Mouse (Mus musculus) left cerebral cortex, postnatal 4 days (tissue): ENCODE measurements around the gene Sec24a. TPM values are rescaled to one million over a fixed set of nuclear protein-coding genes. Genes with fewer than 3 reads are reported as not detected.
"Not testable (repeated sequence)": the region's sequence is repeated elsewhere in the genome, so short reads cannot be mapped to it uniquely, and the experiment has no call there.

Experiments
- DNase-seq: peaks from one replicate; pipeline ENCODE4 v3.0.0-alpha.2; 2022
- intact Hi-C: fragments of 180-260 bp; cut with DNase I; formaldehyde crosslinking; loops from one replicate; pipeline ENCODE4 v1.15.1; 2025
- total RNA-seq, 2 experiments: library from RNA; stranded (reverse); gene quantifications; 2 replicates each; pipeline ENCODE4 v1.2.3; 2021

Gene Sec24a
- total RNA-seq, result 10 to 100 TPM; 28.6 to 32.2 TPM

DNA sequence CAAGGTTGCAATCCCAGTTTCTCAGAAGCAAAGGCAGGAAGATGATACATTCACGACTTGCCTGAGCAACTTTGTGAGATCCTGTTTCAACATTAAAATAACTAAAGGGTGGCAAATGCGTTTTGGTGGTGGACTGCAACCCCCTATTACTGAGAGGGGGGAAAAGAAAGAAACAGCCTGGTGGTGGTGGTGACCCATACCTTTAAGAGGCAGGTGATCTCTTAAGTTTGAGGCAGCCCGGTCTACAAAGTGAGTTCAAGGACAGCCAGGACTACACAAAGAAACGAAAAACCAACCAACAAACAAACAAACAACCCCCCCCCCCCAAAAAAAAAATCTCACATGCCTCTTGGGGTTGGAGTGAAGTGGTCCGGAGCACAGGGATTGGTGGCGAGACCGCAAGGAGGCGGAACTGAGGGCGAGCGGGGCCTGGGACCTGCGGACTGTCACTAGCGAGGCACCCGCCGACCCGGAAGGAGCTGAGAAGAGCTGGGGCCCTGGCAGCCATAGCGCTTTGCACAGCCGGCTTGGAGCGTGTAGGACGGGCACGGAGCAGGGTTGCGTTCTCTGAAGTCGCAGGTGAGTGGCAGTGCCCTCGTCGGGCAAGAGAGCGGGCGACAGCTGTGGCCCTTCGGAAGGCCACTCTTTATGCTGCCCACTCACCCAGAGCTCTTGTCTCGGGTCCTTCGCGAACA is at the start of gene Sec24a, which contains the start of gene Sar1b:
Gene Sec24a, minus strand, starts transcription at position 422 of the 695 bp plus-strand sequence.
Gene Sar1b, plus strand, starts transcription at position 475 of the 695 bp plus-strand sequence.
- intact Hi-C loops, result no loop called here
- peak; percentile 83 for DNase-seq

DNA sequence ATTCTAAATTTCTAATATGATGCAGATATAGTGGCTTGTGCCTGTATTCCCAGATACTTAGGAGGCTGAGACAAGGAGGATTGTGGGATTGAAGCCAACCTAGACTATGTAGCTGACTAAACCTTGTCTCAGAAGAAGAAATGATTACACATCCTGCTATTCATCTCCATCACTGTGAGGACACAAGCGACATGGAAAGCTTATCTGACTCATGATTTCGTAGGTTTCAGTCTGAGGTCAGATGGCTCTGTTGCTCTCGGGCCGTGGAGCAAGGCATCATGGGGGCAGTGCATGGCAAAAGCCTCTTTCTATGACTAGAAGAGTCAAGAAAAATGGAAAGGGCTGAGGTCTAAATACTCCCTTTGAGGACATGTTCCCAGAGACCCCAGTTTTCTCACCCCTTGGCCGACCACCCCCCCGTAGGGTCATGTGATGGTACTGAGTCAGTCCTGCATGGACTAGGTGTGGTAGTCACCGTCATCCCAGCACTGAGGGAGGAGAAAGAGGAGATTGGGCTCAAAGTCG is 48.6 kb upstream of the Sec24a start:
- DNase-seq, result no peak

DNA sequence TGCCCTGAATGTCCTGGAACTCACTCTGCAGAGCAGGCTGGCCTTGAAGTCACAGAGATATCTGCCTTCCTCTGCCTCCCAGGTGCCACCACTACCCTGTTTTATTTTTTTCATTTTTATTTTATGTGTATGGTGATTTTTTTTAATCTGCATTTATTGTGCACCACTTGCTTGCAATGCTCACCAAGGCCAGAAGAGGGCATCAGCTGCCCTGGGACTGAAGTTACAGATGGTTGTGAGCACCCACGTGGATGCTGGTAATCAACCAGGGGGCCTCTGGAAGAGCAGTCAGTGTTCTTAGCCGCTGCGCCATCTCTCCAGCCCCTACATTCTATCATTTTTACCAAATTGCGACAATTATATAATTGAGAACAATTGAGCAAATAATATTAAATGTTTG is 47.8 kb upstream of the Sec24a start:
- intact Hi-C loops, result no loop called here
- DNase-seq, result no peak

More for the DNA sequence above, 48.6 kb upstream of the Sec24a start:
- intact Hi-C loops, result no loop called here

DNA sequence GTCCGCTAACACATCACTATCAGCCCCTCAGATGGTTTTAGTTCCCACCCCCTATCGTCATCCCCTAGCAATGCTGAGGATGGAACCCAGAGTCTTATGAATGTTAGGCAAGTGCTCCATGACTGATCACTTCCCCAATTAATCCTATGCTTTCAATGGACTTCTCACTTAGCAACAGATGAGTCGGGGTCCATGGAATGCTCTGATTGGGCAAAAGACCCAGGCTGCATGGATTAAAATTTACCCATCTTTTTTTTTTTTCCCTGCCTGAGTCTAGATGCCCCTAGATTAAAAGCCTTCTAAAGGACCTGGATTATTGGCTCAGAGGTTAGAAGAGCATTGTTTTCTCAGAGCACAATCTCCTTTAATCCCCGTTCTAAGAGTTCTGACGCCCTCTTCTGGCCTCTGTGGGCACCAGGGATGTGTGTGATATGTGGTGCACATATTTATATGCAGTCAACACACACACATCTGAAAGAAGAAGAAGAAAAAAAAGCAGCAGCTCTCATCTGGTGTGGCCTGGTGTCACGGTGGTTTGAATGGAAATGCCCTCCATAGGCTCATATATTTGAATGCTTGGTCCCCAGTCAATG is 46.3 kb upstream of the Sec24a start:
- intact Hi-C loops, result no loop called here
- DNase-seq, result no peak

DNA sequence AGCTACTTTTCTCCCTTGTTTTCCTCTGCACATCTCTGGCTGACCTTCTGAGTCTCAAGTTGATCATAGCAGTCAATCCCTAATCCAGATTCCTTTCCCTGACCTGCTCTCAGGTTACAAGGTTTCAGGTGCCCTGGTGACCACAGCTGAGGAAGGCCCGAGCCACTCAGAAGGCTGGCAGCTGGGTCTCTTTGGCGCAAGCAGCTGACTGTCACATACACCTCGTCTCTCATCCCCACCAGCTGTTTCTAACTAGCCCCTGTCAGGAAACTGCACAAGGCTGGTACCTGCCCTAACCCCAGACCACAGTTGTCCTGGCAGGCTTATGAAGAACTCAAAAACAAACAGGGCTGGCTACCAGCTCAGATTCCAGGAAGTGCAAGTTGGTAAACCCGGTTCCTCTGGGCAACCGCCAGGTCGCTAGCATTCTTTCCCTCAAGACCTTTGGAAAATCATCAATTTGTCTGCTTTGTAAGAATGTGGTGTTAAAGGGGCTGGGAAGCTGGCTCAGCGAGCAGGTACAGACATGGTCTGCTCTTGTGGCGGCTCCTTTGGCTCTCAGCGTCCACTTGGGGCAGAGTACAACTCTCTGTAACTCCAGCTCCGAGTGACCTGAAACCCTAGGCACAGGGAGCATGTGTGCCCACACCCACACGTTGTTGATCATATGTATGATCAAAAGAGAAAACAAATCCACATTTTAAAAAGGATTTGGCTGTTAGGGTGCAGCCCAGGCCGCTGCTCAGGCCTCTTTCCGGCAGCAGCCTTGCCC is 43.9 kb upstream of the Sec24a start:
- intact Hi-C loops, result no loop called here
- no peak for DNase-seq

DNA sequence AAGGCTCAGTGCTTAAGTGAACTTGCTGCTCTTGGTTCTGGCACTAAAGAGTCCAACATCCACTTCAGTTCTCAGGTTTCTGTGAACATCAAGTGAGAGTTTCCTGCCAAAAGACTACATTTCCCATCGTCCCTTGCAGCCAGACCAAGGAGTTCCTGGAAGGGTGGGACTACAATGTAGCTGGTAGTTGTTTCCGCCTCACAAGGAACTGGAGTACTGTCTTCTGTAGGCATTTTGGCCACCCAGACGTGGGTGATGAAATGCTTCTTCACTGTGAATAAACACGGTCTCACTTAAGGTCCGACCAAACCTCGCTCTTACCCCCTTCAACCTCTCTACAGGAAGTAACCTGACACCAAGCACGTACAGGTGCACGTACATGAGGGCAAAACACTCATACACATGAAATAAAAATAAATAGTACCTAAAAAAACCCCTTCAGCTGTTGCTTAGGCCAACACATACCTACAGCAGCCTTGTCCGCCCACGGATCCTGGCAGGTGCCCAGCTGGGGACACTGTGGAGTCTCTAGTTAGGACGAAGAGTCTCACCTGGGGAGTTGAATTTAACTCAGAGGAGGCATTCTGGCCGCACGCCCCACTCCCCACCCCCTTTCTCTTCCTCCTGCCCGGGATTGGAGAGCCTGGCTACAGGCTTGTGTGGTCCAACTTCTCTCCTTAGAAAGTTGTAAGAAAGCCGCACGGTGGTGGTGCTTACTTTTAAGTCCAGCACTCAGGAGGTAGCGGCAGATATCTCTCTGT is 42.0 kb upstream of the Sec24a start:
- intact Hi-C loops, result no loop called here
- peak; percentile 54 for DNase-seq

DNA sequence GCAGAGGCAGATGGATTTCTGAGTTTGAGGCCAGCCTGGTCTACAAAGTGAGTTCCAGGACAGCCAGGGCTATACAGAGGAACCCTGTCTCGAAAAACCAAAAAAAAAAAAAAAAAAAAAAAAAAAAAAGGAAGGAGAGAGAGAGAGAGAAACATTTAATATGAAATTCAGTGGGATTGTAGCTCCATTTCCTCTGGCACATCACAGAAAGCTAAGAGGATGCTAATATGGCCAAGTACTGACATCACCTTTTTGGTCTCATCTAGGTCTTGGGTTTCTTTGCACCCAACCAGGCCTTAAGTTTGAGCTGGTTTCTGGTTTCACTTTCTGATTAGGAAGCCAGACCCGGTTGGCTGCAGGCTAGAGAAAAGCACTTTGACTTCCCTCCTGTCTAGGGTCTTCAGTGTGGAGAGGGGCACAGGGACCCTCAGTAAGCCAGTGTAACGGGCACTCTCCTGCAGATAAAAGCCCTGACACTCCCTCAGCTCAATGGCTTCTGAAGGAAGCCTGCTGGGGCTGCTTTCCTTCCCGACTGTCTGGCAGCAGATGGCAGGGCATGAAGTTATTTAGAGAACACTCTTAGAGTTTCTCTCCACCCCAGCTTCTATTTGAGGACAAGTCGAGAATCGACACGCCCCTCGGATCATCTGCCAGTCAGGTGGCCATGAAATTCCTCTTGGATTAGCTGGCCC is 37.3 kb upstream of the Sec24a start:
- DNase-seq, result no peak
- intact Hi-C loops, result no loop called here

DNA sequence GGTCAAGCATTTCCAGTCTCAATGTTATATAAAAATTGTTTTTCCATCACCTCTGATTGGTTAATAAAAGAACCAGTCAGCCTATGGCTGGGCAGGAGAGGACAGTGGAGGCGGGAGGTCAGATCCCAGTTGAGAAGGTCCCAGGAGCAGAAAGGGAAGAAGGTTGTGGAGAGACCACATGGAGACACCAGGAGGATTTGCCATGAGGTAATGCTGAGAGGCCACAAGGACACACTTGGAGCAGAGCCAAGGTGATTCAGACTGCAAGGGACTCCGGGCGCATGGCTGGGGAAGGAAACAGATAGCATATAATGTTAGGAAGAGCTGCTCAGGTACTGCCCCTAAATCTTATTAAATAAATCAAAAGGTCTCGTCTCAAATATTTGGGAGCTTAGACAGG is 32.8 kb upstream of the Sec24a start:
- intact Hi-C loops, result no loop called here

DNA sequence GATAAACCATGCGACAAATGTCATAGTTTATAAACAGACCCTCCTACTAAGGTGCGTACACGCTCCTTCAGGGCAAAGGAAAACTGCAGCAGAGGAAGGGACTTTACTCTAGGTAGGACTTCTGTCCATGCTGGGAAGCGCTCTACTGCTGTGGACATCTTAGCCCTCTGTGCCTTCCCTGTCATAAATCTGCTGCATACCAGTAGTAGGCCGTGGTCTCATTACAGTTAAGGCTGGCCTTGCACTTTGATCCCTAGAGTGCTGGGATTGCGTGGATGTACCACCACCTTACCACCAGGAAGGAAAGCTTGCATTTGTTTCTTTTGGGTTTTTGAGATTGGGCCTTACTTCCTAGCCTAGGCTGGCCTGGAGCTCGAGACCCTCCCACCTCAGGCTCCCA is 27.2 kb upstream of the Sec24a start:
- intact Hi-C loops, result no loop called here
- no peak for DNase-seq

More for the DNA sequence above, 32.8 kb upstream of the Sec24a start:
- no peak for DNase-seq

DNA sequence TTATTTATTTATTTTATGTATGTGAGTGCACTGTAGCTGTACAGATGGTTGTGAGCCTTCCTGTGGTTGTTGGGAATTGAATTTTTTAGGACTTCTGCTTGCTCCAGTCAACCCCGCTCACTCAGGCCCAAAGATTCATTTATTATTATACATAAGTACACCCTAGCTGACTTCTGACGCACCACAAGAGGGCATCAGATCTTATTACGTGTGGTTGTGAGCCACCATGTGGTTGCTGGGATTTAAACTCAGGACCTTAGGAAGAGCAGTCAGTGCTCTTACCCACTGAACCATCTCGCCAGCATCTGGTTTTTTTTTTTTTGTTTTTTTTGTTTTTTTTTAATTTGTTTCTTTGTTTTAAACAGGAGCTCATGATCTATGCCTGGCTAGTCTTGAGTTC is 26.3 kb upstream of the Sec24a start:
- intact Hi-C loops, DNase-seq: not testable (repeated sequence)

DNA sequence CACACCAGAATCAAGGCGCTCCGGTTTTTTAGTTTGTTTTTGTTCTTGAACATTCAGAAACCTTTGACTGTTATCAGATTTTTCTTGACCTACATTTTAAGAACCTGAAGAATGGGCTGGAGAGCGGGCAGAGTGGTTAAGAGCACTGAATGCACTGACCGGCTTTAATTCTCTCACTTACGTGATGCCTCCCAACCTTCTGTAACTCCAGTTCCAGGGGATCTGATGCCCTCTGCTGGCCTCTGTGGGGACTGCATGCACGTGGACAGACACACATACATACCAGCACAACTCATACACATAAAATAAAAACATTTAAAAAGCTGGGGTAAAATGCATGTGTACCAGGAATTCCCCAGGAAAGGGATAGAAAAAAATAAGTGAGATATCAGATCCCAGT is 22.5 kb upstream of the Sec24a start:
- intact Hi-C loops, result no loop called here
- peak; percentile 44 for DNase-seq

DNA sequence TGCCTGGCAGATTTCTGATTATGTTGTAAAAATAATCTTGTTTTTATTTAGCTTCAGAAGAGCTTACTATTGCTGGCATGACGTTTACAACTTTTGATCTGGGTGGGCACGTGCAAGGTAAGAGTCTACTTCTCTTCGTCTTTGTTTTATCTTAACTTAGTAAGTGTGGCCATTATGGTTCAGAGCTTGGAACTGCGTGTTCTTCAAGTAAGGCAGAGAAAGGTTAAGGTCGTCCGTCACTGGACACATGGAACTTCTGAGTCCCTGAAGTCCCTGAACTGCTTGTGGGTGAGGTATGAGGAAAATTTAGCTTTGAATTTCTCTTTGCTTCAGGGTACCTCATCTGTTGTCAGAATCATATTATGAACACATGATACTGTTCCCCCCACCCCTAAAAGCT is 19.3 kb upstream of the Sec24a start:
- intact Hi-C loops, result no loop called here
- no peak for DNase-seq

DNA sequence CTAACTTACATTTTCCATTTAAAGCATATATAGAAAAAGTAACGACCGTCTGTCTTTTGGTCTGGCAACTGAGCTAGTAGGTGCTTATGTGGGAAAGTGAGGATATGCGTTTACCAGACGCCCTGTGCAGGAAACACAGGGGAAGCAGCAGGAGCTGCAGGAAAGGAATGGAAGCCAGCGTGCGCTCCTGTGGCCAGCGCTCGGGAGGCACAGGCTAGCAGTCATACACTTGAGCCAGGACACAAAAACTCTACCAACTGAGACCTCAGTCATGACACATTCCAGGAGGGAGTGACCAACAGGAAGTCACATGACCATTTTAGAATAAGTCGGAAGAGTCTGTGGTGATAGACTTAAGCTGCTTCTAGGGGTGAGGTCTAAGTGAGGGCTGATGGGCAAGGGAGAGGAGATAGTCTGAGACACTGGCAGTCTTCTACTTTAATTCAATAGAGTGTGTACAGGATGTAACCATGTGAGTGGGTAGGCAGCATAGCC is 17.4 kb upstream of the Sec24a start:
- intact Hi-C loops, result no loop called here
- no peak for DNase-seq

DNA sequence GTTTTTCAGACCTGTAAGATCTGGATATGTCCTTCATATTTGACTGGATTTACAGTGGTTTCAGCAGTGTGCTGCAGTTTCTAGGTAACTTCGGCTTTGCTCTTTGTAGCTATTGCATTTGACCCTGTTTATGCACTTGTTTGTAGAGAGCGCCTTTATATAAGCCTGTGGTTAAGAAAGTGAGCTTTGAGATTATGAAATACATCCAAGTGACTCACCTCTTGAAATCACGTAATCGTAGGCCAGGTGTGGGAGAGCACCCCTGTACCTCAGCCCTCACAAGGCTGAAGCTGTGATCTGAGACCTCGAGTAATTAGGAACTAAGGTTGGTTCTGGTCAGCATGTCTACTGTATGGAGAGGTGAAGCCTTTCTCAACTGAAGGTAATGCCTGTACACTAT is 14.0 kb upstream of the Sec24a start:
- intact Hi-C loops, result no loop called here
- no peak for DNase-seq

DNA sequence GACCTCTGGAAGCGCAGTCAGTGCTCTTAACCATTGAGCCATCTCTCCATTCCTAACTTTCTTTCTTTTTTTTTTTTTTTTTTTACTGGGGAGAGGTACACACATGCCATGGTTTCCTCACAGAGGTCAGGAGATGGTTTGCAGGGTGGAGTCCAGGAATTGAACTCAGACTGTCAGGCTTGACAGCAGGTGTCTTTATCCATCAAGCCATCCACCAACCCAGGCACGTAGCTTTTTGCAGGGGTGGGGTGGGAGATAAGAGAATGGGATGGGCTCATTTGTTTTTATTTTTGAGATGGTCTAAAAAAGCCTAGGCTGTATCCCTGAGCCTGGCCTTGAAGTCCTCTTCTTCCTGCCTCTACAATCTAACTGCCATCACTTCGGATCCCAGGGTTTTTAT is 12.1 kb upstream of the Sec24a start:
- intact Hi-C loops, result no loop called here

DNA sequence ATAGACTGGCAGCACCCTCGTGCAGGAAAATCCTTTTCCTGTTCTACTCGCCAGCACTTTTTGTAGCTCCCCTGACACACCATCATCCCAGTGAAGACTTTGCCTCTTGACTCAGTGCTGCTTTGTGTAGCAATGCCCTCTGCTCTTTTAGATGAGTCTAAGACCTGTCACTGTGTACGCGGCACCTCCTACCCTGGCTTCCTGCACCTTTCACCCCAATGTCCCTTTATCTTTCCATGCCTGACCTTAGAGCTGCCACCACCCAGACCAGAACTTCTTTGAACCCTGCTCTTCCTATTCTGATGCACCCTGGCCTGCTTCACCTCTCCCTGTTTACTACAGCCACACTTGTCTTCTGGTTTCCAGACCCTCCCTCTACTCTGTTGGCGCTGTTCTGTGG is 4.9 kb upstream of the Sec24a start:
- intact Hi-C loops, result no loop called here
- no peak for DNase-seq

More for the DNA sequence above, 12.1 kb upstream of the Sec24a start:
- no peak for DNase-seq

DNA sequence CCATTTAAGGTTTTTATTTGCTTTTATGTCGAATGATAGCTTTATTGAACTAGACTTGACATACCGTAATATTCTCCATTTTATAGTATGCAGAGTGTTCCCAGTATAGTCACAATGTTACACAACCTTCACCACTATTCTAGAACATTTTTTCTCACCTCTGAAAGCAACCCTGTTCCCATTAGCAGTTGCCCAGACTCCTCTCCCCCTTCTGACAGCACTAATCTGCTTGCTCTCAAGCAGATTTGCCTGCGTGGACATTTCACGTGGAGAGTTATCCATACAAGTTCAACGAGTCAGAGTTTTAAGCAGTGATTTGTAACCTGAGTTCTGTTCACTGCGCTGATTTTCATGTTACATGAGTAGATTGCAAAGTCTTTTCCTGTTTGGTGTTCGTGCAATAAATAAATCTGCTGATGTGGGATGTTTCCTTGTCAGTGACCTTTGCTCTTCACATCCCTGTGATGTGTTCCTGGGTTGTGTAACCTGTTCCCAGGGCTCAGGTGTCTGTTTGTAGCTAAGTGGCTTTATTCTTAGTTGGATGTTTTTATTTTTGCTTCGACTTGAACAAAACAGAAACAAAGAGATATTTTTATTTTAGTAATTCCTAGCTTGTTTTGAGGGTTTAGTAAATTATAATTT is 4.3 kb upstream of the Sec24a start:
- intact Hi-C loops, result no loop called here
- no peak for DNase-seq

DNA sequence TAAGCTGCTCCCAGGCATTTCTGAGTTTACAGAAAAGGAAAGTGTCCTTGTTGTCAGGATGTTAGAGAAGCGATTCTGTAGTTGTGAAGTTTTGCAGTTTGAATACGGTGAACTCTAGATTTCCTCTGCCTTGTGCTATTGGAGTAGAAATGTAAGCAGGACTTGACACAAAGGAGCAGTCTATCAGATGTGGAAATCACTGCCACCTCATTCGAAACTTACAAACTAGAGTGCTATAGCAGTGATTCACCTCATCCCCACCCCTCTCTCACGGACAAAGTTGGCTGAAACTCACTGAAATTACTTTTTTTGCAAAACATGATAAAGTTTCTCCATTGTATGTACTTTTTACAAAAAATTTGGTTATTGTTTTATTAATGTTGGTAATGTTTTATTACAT is 1.4 kb upstream of the Sec24a start:
- intact Hi-C loops, result no loop called here
- no peak for DNase-seq

DNA sequence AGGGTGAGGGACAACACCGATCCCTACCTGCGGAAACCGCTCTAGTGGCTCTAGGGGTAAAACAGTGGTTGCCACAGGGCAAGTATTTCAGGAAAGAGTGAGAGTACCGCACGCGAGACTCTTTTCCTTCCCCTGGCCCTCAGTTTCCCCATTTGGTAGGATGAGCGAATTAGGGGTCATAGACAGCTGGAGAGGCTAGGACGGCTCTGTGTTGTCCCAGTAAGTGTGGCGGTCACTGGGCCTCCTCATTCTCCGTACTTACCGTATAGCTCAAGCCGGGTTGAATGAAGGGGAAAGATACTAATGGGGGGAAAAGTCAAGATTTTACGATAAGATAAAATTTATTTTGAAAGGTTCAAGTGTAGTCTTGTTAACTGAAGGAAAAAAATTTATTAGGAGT is 521 bp upstream of the Sec24a start:
- intact Hi-C loops, result no loop called here

DNA sequence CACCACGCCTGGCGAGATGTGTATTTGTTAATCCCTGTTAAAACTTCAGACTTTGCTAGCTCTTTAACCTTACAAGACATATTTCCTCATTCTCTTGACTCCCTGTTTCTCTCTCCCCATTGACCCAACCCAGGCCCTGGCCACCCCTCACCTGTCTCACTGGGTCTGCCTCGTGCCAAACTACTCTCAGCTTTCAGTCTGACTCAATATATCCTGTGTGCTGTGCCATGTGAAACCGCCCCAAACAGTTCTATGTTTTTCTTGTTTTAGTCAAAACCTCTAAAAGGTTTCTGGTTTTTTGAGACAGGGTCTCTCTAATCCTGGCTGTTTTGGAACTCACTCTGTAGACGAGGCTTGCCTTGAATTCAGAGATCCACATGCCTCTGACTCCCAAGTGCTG is 2.2 kb downstream of the Sec24a start:
- DNase-seq, result no peak
- intact Hi-C loops, result no loop called here

More for the DNA sequence above, 521 bp upstream of the Sec24a start:
- no peak for DNase-seq
